Mouse (Mus musculus) intestine, postnatal 0 days (tissue): ENCODE data around the gene Tbc1d21. TPM values are rescaled to one million over a fixed set of nuclear protein-coding genes. Genes with fewer than 3 reads are reported as not detected.

Experiments used
- ATAC-seq: fragments of 200-750 bp; cut with Nextera tagmentation; 2 replicates; pipeline ENCODE4 v1.8.0; 2017; ENCODE audit warnings: mild to moderate bottlenecking, moderate TSS enrichment, moderate library complexity
- H3K27ac ChIP-seq: fragments of 300-500 bp; sonication (generic); 2 replicates; pipeline ENCODE4 v1.5.1; 2014; ENCODE audit warnings: mild to moderate bottlenecking, low read depth, low read length, moderate library complexity
- H3K27me3 ChIP-seq: fragments of 300-500 bp; sonication (generic); replicated peaks from 2 replicates; pipeline ENCODE4 v1.6.1; 2014; ENCODE audit warnings: low read length, mixed read lengths; ENCODE audit not compliant: control insufficient read depth, insufficient read depth
- H3K36me3 ChIP-seq: fragments of 300-500 bp; sonication (generic); 2 replicates; pipeline ENCODE4 v1.6.1; 2014; ENCODE audit warnings: mild to moderate bottlenecking, moderate library complexity; ENCODE audit not compliant: control insufficient read depth, insufficient read depth
- H3K4me1 ChIP-seq: fragments of 300-500 bp; sonication (generic); replicated peaks from 2 replicates; pipeline ENCODE4 v1.6.1; 2014; ENCODE audit warnings: antibody characterized with exemption, low read length, mixed read lengths; ENCODE audit not compliant: control insufficient read depth, insufficient read depth
- H3K4me2 ChIP-seq: fragments of 300-500 bp; sonication (generic); replicated peaks from 2 replicates; pipeline ENCODE4 v1.6.1; 2014; ENCODE audit warnings: low read depth, mild to moderate bottlenecking, moderate library complexity
- H3K4me3 ChIP-seq: fragments of 300-500 bp; sonication (generic); 2 replicates; pipeline ENCODE4 v1.5.1; 2014; ENCODE audit warnings: low read depth, low read length
- H3K9ac ChIP-seq: fragments of 300-500 bp; sonication (generic); 2 replicates; pipeline ENCODE4 v1.6.1; 2014; ENCODE audit warnings: mild to moderate bottlenecking, low read depth, low read length
- H3K9me3 ChIP-seq: fragments of 300-500 bp; sonication (generic); 2 replicates; pipeline ENCODE4 v1.6.1; 2016; ENCODE audit warnings: mixed run types; ENCODE audit not compliant: control insufficient read depth
- CTCF ChIP-seq: sonication (generic); IDR thresholded peaks from 2 replicates; pipeline ENCODE4 v1.5.1; 2016; ENCODE audit warnings: low read depth, mild to moderate bottlenecking, control low read depth, antibody characterized with exemption, moderate library complexity
- WGBS: fragments of 180-500 bp; shearing (Covaris S2); extraction: QIAGEN DNeasy Blood & Tissue Kit; methylation state at CpG from one replicate; pipeline ENCODE4 v1.1.7; 2014; 5-methylcytosine and 5-hydroxymethylcytosine counted together
- polyA plus RNA-seq: library from polyadenylated mRNA; unstranded; fragments of >200 nt; fragmentation: Nextera tagmentation; extraction: Ambion mirVana; gene quantifications from 2 replicates; pipeline ENCODE4 v1.2.1, GENCODE M21; 2015

Gene Tbc1d21
- polyA plus RNA-seq, 1 experiment from 2014 or later, result not detected

DNA sequence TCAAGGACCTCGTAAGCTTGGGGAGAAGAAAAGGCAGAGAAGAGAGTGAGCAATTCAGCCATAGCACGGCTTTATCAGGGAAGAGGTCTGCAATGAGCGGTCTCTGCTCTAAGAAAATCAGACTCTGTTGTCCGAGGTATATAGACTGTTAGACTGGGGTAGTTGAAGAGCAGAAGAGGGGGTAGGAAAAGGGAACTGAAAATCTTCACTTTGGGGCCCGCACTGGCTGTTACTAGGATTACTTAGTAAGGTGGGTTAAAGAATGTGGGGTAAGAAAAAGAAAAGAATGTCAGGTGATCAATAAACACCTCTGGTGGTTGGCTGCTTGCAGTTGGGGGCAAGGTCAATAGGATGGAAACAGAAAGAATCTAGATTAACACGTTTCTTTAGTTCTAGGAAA lies 17.0 kb downstream of the Tbc1d21 start:
- ATAC-seq, result no peak
- 80% methylated on average over 6 of the region's 6 CpGs for WGBS
- H3K9me3 ChIP-seq, result no peaks in the 10 kb centered on the region
- H3K4me2 ChIP-seq, result no peak overlapping the region
- H3K36me3 ChIP-seq, result no peaks in the 10 kb centered on the region
- H3K27me3 ChIP-seq, result no peaks in the 10 kb centered on the region
- H3K9ac ChIP-seq, result no peak overlapping the region
- no peak overlapping the region for H3K27ac ChIP-seq
- no peak overlapping the region for H3K4me3 ChIP-seq
- TF ChIP-seq CTCF, result no peak
- H3K4me1 ChIP-seq, result no peaks in the 10 kb centered on the region

DNA sequence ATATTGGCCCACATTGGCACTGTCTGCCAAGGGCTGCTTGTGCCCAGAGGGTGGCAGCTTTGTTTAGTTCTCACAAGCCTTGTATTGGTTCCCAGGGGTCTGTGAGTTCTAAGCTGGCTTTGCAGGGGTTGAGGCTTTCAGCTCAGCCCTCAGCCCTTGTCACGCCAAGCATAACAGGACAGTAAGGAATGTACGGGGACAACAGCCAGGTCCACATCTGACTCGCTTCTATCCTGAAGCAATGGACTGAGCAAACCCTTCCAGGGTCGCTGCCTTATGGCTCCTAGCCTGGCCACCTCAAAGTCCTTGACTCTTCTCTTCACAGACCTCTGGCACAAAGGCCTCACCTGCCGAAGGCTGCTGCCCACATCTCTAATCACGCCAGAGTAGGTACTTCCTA lies 22.5 kb downstream of the Tbc1d21 start:
- Histone ChIP-seq H3K9ac (no peak overlapping the region), H3K36me3 (no peaks in the 10 kb centered on the region), H3K27ac (no peak overlapping the region), H3K4me1 (no peaks in the 10 kb centered on the region), H3K4me3 (no peak overlapping the region), H3K4me2 (no peak overlapping the region), H3K27me3 (no peaks in the 10 kb centered on the region), H3K9me3 (no peaks in the 10 kb centered on the region)
- no peak for TF ChIP-seq CTCF
- WGBS, result 86% methylated on average over 6 of the region's 6 CpGs
- ATAC-seq, result no peak

GRCm38 (mm10) chr9:58346498-58346897 lies 23.8 kb downstream of the Tbc1d21 start:
- WGBS, result 10% methylated on average over 10 of the region's 10 CpGs
- H3K4me2 ChIP-seq, result no peak overlapping the region

DNA sequence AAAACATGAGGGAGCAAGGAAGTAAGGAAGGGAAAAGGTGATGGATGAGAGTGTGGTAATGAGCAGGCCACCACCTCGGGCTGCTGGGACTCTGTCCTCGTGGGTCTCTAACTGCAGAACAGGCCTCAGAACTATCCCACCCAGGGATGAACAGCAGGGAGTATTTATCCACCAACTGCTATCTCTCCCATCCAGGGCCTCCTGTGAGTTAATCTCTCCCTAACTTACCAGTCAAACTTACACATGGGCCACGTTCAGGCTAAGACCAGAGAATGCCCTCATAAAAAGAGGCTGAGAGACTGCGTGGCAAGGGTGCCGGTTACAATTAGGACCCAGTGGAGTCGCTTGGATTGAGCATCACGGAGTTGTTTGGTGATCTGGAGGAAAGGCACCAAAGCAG lies 24.3 kb downstream of the Tbc1d21 start:
- H3K27me3 ChIP-seq, result no peaks in the 10 kb centered on the region
- H3K9ac ChIP-seq, result no peak overlapping the region
- H3K4me1 ChIP-seq, result no peaks in the 10 kb centered on the region
- WGBS, result 59% methylated on average over 7 of the region's 7 CpGs
- H3K27ac ChIP-seq, result no peak overlapping the region
- H3K9me3 ChIP-seq, result no peaks in the 10 kb centered on the region
- no peak overlapping the region for H3K4me2 ChIP-seq
- no peak for TF ChIP-seq CTCF
- ATAC-seq, result no peak
- no peak overlapping the region for H3K4me3 ChIP-seq
- no peaks in the 10 kb centered on the region for H3K36me3 ChIP-seq

More at GRCm38 (mm10) chr9:58346498-58346897, 23.8 kb downstream of the Tbc1d21 start:
- Histone ChIP-seq H3K27ac (no peak overlapping the region), H3K36me3 (no peaks in the 10 kb centered on the region), H3K9ac (no peak overlapping the region), H3K4me1 (no peaks in the 10 kb centered on the region), H3K27me3 (no peaks in the 10 kb centered on the region), H3K9me3 (no peaks in the 10 kb centered on the region), H3K4me3 (no peak overlapping the region)
- ATAC-seq, result no peak
- TF ChIP-seq CTCF, result no peak

DNA sequence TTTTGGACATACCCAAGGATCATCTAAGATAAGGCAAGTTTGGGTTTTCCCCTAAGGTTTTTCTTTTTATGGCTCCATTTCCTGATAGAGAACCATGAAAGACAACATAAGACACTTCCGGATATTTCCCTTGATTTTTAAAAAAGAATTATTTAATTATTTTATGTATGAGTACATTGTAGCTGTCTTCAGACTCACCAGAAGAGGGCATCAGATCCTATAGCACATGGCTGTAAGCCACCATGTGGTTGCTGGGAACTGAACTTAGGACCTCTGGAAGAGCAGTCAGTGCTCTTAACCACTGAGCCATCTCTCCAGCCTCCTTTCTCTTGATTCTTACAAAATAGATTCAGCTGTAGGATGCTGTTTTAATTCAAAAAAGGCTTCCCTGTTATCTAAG lies 28.5 kb downstream of the Tbc1d21 start:
- ATAC-seq, result no peak
- 78% methylated on average over 1 of the region's 1 CpGs for WGBS
- Histone ChIP-seq H3K9me3 (no peaks in the 10 kb centered on the region), H3K27me3 (no peaks in the 10 kb centered on the region), H3K9ac (no peak overlapping the region), H3K4me1 (no peaks in the 10 kb centered on the region), H3K4me3 (no peak overlapping the region), H3K36me3 (no peaks in the 10 kb centered on the region), H3K4me2 (no peak overlapping the region), H3K27ac (no peak overlapping the region)
- no peak for TF ChIP-seq CTCF

GRCm38 (mm10) chr9:58336650-58337281 lies 33.5 kb downstream of the Tbc1d21 start:
- Histone ChIP-seq H3K4me1 (no peaks in the 10 kb centered on the region), H3K27ac (no peak overlapping the region), H3K27me3 (no peaks in the 10 kb centered on the region), H3K9ac (no peak overlapping the region), H3K36me3 (no peaks in the 10 kb centered on the region), H3K4me2 (no peak overlapping the region), H3K4me3 (no peak overlapping the region), H3K9me3 (no peaks in the 10 kb centered on the region)
- no peak for ATAC-seq
- TF ChIP-seq CTCF, result no peak
- 65% methylated on average over 8 of the region's 8 CpGs for WGBS

GRCm38 (mm10) chr9:58331276-58331675 lies 39.0 kb downstream of the Tbc1d21 start:
- Histone ChIP-seq H3K36me3 (no peaks in the 10 kb centered on the region), H3K4me3 (no peak overlapping the region), H3K27me3 (no peaks in the 10 kb centered on the region), H3K27ac (no peak overlapping the region), H3K9ac (no peak overlapping the region), H3K4me2 (no peak overlapping the region), H3K4me1 (no peaks in the 10 kb centered on the region), H3K9me3 (no peaks in the 10 kb centered on the region)
- WGBS, result 42% methylated on average over 3 of the region's 3 CpGs
- no peak for ATAC-seq
- TF ChIP-seq CTCF, result no peak
